Mouse (Mus musculus) heart, postnatal 0 days (tissue): ENCODE results near the gene Krt31.

ENCODE experiments used
- CTCF ChIP-seq: IDR thresholded peaks from 2 replicates; pipeline ENCODE4 v1.5.1; 2016; ENCODE audit warnings: antibody characterized with exemption, control low read depth, low read depth
- EP300 ChIP-seq: IDR thresholded peaks from 2 replicates; pipeline ENCODE4 v1.6.1; 2016; ENCODE audit warnings: antibody characterized with exemption, low read depth

DNA sequence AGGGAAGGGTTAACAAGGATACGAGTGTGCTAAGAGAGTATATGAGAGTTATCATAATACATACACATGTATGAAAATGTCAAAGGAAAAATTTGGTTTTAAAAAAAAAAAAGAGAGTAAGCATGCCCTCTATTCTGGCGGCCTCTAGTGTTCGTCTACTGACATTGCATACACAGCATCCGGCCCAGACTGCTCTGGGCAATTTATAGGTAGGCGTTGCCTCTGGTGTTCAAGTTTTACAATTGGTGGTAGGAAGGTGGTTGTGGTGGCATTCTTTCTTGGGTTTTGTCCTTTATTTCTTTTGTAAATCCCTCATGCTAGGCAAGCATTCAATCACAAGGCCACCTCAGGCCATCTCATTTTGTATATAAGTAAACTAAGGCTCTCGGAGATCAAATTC is 45.5 kb downstream of the Krt31 start:
- TF ChIP-seq CTCF (peak; percentile 74), EP300 (no peak)
